Comparison of ENCODE assay signal across 8 mouse cellular contexts in genomic region chr14:92907623-92908045, GRCm38 (mm10).
DNase-seq lines count a peak whose midpoint lies in the region; ATAC-seq lines count a peak whose summit lies in the region.

No protein-coding gene starts in this region.

- H3K4me2 ChIP-seq in embryonic facial prominence, embryonic 14.5 days (ENCODE audit: low read depth, low read length) = no peak overlapping the region
- H3K4me2 ChIP-seq in hindbrain, embryonic 14.5 days (replicated peaks) = no peak overlapping the region
- H3K4me2 ChIP-seq in midbrain, embryonic 14.5 days (ENCODE audit: low read length) = no peak overlapping the region

- H3K27ac ChIP-seq in embryonic facial prominence, embryonic 14.5 days (replicated peaks; ENCODE audit: low read depth, low read length) = no peak overlapping the region
- no peak overlapping the region for H3K27ac ChIP-seq in hindbrain, embryonic 14.5 days
- H3K27ac ChIP-seq in midbrain, embryonic 14.5 days (replicated peaks; ENCODE audit: low read depth, low read length) = no peak overlapping the region

- H3K4me3 ChIP-seq in embryonic facial prominence, embryonic 14.5 days (ENCODE audit: low read depth, low read length) = no peak overlapping the region
- no peak overlapping the region for H3K4me3 ChIP-seq in hindbrain, embryonic 14.5 days (replicated peaks; ENCODE audit: low read length)
- no peak overlapping the region for H3K4me3 ChIP-seq in midbrain, embryonic 14.5 days (replicated peaks; ENCODE audit: low read depth, low read length)

- 18% methylated on average over 6 of the region's 6 CpGs for WGBS in embryonic facial prominence, embryonic 14.5 days
- 39% methylated on average over 6 of the region's 6 CpGs for WGBS in hindbrain, embryonic 14.5 days
- 30% methylated on average over 6 of the region's 6 CpGs for WGBS in midbrain, embryonic 14.5 days

- no peaks in the 10 kb centered on the region for H3K27me3 ChIP-seq in embryonic facial prominence, embryonic 14.5 days (replicated peaks; ENCODE audit: control insufficient read depth, insufficient read depth, low read length)
- H3K27me3 ChIP-seq in hindbrain, embryonic 14.5 days (ENCODE audit: control insufficient read depth, insufficient read depth, low read length) = no peaks in the 10 kb centered on the region
- no peaks in the 10 kb centered on the region for H3K27me3 ChIP-seq in midbrain, embryonic 14.5 days (ENCODE audit: control insufficient read depth, insufficient read depth, low read length)

- DNase-seq in gastrocnemius, postnatal 14 days = peak; percentile 3
- DNase-seq in gastrocnemius, postnatal 25 days = no peak
- peak; percentile 82 for DNase-seq in embryonic facial prominence, embryonic 14.5 days (ENCODE audit: low spot score)
- DNase-seq in hindbrain, embryonic 14.5 days (ENCODE audit: low spot score) = peak; percentile 66
- DNase-seq in midbrain, embryonic 14.5 days = peak; percentile 87
- no peak for DNase-seq in thymus, postnatal 36 days
- DNase-seq in ovary, postnatal 10 days (ENCODE audit: low spot score) = no peak

- peaks cover 3% of the 10 kb centered on the region; the same call in 1 of the 2 replicates for H3K4me1 ChIP-seq in embryonic facial prominence, embryonic 14.5 days (ENCODE audit: control insufficient read depth, insufficient read depth, low read length)
- H3K4me1 ChIP-seq in hindbrain, embryonic 14.5 days (replicated peaks; ENCODE audit: control insufficient read depth, insufficient read depth, low read length) = no peaks in the 10 kb centered on the region
- peaks cover 2% of the 10 kb centered on the region; the same call in 1 of the 2 replicates for H3K4me1 ChIP-seq in midbrain, embryonic 14.5 days (ENCODE audit: control insufficient read depth, insufficient read depth, low read length)

- no peaks in the 10 kb centered on the region for H3K36me3 ChIP-seq in embryonic facial prominence, embryonic 14.5 days (ENCODE audit: control insufficient read depth, insufficient read depth, low read length)
- H3K36me3 ChIP-seq in hindbrain, embryonic 14.5 days (replicated peaks; ENCODE audit: control insufficient read depth, insufficient read depth) = no peaks in the 10 kb centered on the region
- H3K36me3 ChIP-seq in midbrain, embryonic 14.5 days (ENCODE audit: control insufficient read depth, insufficient read depth, low read length) = no peaks in the 10 kb centered on the region

- intact Hi-C loops in gastrocnemius, postnatal 14 days (cut with DNase I; ENCODE audit: low total_unique reads) = no loop called here

- no peaks in the 10 kb centered on the region for H3K9me3 ChIP-seq in embryonic facial prominence, embryonic 14.5 days (ENCODE audit: control insufficient read depth, low read length)
- no peaks in the 10 kb centered on the region for H3K9me3 ChIP-seq in hindbrain, embryonic 14.5 days (ENCODE audit: control insufficient read depth, low read length)
- H3K9me3 ChIP-seq in midbrain, embryonic 14.5 days (ENCODE audit: control insufficient read depth, low read length) = no peaks in the 10 kb centered on the region

- no peak overlapping the region for H3K9ac ChIP-seq in embryonic facial prominence, embryonic 14.5 days (ENCODE audit: low read depth, low read length)
- no peak overlapping the region for H3K9ac ChIP-seq in hindbrain, embryonic 14.5 days
- H3K9ac ChIP-seq in midbrain, embryonic 14.5 days (replicated peaks; ENCODE audit: low read length) = no peak overlapping the region

- peak; percentile 77 for ATAC-seq in embryonic facial prominence, embryonic 14.5 days (ENCODE audit: low read depth)
- peak; percentile 92 for ATAC-seq in hindbrain, embryonic 14.5 days (ENCODE audit: low FRiP score)
- ATAC-seq in midbrain, embryonic 14.5 days (ENCODE audit: low FRiP score, low TSS enrichment) = peak; percentile 86
- ATAC-seq in granulocyte monocyte progenitor cell, adult 5-6 weeks (replicated peaks; ENCODE audit: poor library complexity, severe bottlenecking) = no peak

Comparison
In these comparisons a context has a peak if more than half of its experiments do, and no peak if none do; other contexts are left out.
1. DNase-seq: peak in gastrocnemius, postnatal 14 days (single experiment), embryonic facial prominence, embryonic 14.5 days (single experiment), hindbrain, embryonic 14.5 days (single experiment) and midbrain, embryonic 14.5 days (single experiment); none in gastrocnemius, postnatal 25 days (single experiment), thymus, postnatal 36 days (0 of 2) and ovary, postnatal 10 days (single experiment).